Mouse (Mus musculus) liver, embryonic 16.5 days (tissue): ENCODE data around the gene Ly6g6f. TPM values are rescaled to one million over a fixed set of nuclear protein-coding genes. Genes with fewer than 3 reads are reported as not detected.
A peak's percentile ranks its signal among the peaks of the same experiment; 100 is the strongest.

Experiments
- ATAC-seq: fragments of 200-750 bp; cut with Nextera tagmentation; 2 replicates; pipeline ENCODE4 v1.8.0; 2017; ENCODE audit warnings: low read depth, mild to moderate bottlenecking, moderate number of reproducible peaks, moderate library complexity
- H3K27ac ChIP-seq: fragments of 300-500 bp; sonication (generic); 2 replicates; pipeline ENCODE4 v1.5.1; 2014; ENCODE audit warnings: mild to moderate bottlenecking, low read length
- H3K27me3 ChIP-seq: fragments of 300-500 bp; sonication (generic); 2 replicates; pipeline ENCODE4 v1.6.1; 2014; ENCODE audit warnings: low read depth, low read length, mixed read lengths; ENCODE audit not compliant: control insufficient read depth, insufficient read depth
- H3K36me3 ChIP-seq: fragments of 300-500 bp; sonication (generic); 2 replicates; pipeline ENCODE4 v1.6.1; 2014; ENCODE audit warnings: mild to moderate bottlenecking; ENCODE audit not compliant: control insufficient read depth, insufficient read depth
- H3K4me1 ChIP-seq: fragments of 300-500 bp; sonication (generic); 2 replicates; pipeline ENCODE4 v1.6.1; 2014; ENCODE audit warnings: low read depth, low read length, mixed read lengths; ENCODE audit not compliant: control insufficient read depth
- H3K4me2 ChIP-seq: fragments of 300-500 bp; sonication (generic); 2 replicates; pipeline ENCODE4 v1.6.1; 2014; ENCODE audit warnings: low read depth, low read length, mixed read lengths
- H3K4me3 ChIP-seq: fragments of 300-500 bp; sonication (generic); 2 replicates; pipeline ENCODE4 v1.5.1; 2014; ENCODE audit warnings: low read depth, mild to moderate bottlenecking, low read length
- H3K9ac ChIP-seq: fragments of 300-500 bp; sonication (generic); 2 replicates; pipeline ENCODE4 v1.6.1; 2014; ENCODE audit warnings: low read depth, low read length
- H3K9me3 ChIP-seq: fragments of 300-500 bp; sonication (generic); replicated peaks from 2 replicates; pipeline ENCODE4 v1.6.1; 2016; ENCODE audit warnings: low read length; ENCODE audit not compliant: control insufficient read depth
- WGBS: fragments of 180-500 bp; shearing (Covaris S2); extraction: QIAGEN DNeasy Blood & Tissue Kit; methylation state at CpG from one replicate; pipeline ENCODE4 v1.1.7; 2014; ENCODE audit not compliant: insufficient replicate concordance; 5-methylcytosine and 5-hydroxymethylcytosine counted together
- polyA plus RNA-seq: library from polyadenylated mRNA; unstranded; fragments of >200 nt; fragmentation: Nextera tagmentation; extraction: Ambion mirVana; gene quantifications from 2 replicates; pipeline ENCODE4 v1.2.1, GENCODE M21; 2015

The Ly6g6f gene
- polyA plus RNA-seq, 1 experiment from 2014 or later: 5.7 TPM

GRCm38 (mm10) chr17:35115046-35116019, 29.9 kb upstream of the Ly6g6f start, which contains the start of gene Ly6g5b:
Gene Ly6g5b, minus strand, starts transcription at chr17:35115428.
- peaks cover 21% of the 10 kb centered on the region for H3K36me3 ChIP-seq
- 71% methylated on average over 8 of the region's 8 CpGs for WGBS
- ATAC-seq: 0 out of 2 replicates have a peak, but pooled peaks have one; percentile 17

GRCm38 (mm10) chr17:35111774-35112173, 26.4 kb upstream of the Ly6g6f start:
- H3K4me2 ChIP-seq: no peak overlapping the region
- 62% methylated on average over 9 of the region's 9 CpGs for WGBS
- no peaks in the 10 kb centered on the region for H3K9me3 ChIP-seq
- H3K27ac ChIP-seq: no peak overlapping the region
- H3K36me3 ChIP-seq: peaks cover 6% of the 10 kb centered on the region
- H3K27me3 ChIP-seq: no peaks in the 10 kb centered on the region
- no peak for ATAC-seq
- H3K9ac ChIP-seq: no peak overlapping the region
- H3K4me3 ChIP-seq: no peak overlapping the region
- no peaks in the 10 kb centered on the region for H3K4me1 ChIP-seq

More at GRCm38 (mm10) chr17:35115046-35116019, 29.9 kb upstream of the Ly6g6f start, which contains the start of gene Ly6g5b:
- no peak within 1 kb of the TSS for H3K4me2 ChIP-seq
- no peaks in the 10 kb centered on the region for H3K27me3 ChIP-seq
- H3K9ac ChIP-seq: no peak within 1 kb of the TSS
- no peak within 1 kb of the TSS for H3K27ac ChIP-seq
- H3K4me1 ChIP-seq: peaks cover 6% of the 10 kb centered on the region
- no peaks in the 10 kb centered on the region for H3K9me3 ChIP-seq
- H3K4me3 ChIP-seq: no peak within 1 kb of the TSS

GRCm38 (mm10) chr17:35108097-35108496, 22.7 kb upstream of the Ly6g6f start, which contains the start of gene Ly6g5c:
Gene Ly6g5c, plus strand, starts transcription at chr17:35108279.
- H3K4me3 ChIP-seq: no peak within 1 kb of the TSS
- H3K27me3 ChIP-seq: no peaks in the 10 kb centered on the region
- WGBS: 78% methylated on average over 6 of the region's 6 CpGs
- H3K9ac ChIP-seq: no peak within 1 kb of the TSS
- H3K36me3 ChIP-seq: no peaks in the 10 kb centered on the region; the same call in 1 of the 2 replicates
- H3K4me1 ChIP-seq: peaks cover 31% of the 10 kb centered on the region
- H3K9me3 ChIP-seq: no peaks in the 10 kb centered on the region
- H3K4me2 ChIP-seq: no peak within 1 kb of the TSS
- no peak within 1 kb of the TSS for H3K27ac ChIP-seq
- ATAC-seq: no peak

GRCm38 (mm10) chr17:35106522-35106921, 21.1 kb upstream of the Ly6g6f start:
- Histone ChIP-seq H3K4me1 (peaks cover 38% of the 10 kb centered on the region), H3K4me2 (no peak overlapping the region), H3K9ac (no peak overlapping the region), H3K4me3 (no peak overlapping the region), H3K27ac (no peak overlapping the region), H3K9me3 (no peaks in the 10 kb centered on the region), H3K27me3 (no peaks in the 10 kb centered on the region), H3K36me3 (peaks cover 11% of the 10 kb centered on the region)
- no peak for ATAC-seq
- WGBS: 60% methylated on average over 3 of the region's 3 CpGs

- 0 out of 2 replicates have a peak overlapping the region, but pooled peaks have one; percentile 9 for H3K4me2 ChIP-seq
- H3K27me3 ChIP-seq: no peaks in the 10 kb centered on the region
- WGBS: 25% methylated on average over 13 of the region's 13 CpGs
- H3K4me1 ChIP-seq: peaks cover 38% of the 10 kb centered on the region
- H3K4me3 ChIP-seq: no peak overlapping the region
- H3K36me3 ChIP-seq: peaks cover 18% of the 10 kb centered on the region
- no peak for ATAC-seq
- peak overlapping the region; percentile 21; the same call in 1 of the 2 replicates for H3K9ac ChIP-seq
- H3K27ac ChIP-seq: peak overlapping the region; percentile 70
- no peaks in the 10 kb centered on the region for H3K9me3 ChIP-seq
Observed at GRCm38 (mm10) chr17:35105740-35106389, 20.5 kb upstream of the Ly6g6f start.

GRCm38 (mm10) chr17:35104754-35105153, 19.3 kb upstream of the Ly6g6f start:
- peak overlapping the region; percentile 43; the same call in 1 of the 2 replicates for H3K9ac ChIP-seq
- peak overlapping the region; percentile 46 for H3K4me2 ChIP-seq
- peak overlapping the region; percentile 83 for H3K27ac ChIP-seq

GRCm38 (mm10) chr17:35104079-35104478, 18.7 kb upstream of the Ly6g6f start:
- WGBS: 66% methylated on average over 7 of the region's 7 CpGs
- peak overlapping the region; percentile 83 for H3K27ac ChIP-seq

More at GRCm38 (mm10) chr17:35104754-35105153, 19.3 kb upstream of the Ly6g6f start:
- peaks cover 23% of the 10 kb centered on the region for H3K36me3 ChIP-seq
- no peaks in the 10 kb centered on the region for H3K9me3 ChIP-seq
- no peak overlapping the region for H3K4me3 ChIP-seq
- no peaks in the 10 kb centered on the region for H3K27me3 ChIP-seq
- peaks cover 38% of the 10 kb centered on the region for H3K4me1 ChIP-seq
- ATAC-seq: peak; percentile 88
- WGBS: 32% methylated on average over 6 of the region's 6 CpGs

GRCm38 (mm10) chr17:35103221-35103690, 17.8 kb upstream of the Ly6g6f start:
- Histone ChIP-seq H3K9me3 (no peaks in the 10 kb centered on the region), H3K27me3 (no peaks in the 10 kb centered on the region), H3K36me3 (peaks cover 29% of the 10 kb centered on the region), H3K4me2 (no peak overlapping the region; the same call in 1 of the 2 replicates), H3K4me3 (no peak overlapping the region), H3K9ac (no peak overlapping the region; the same call in 1 of the 2 replicates), H3K27ac (peak overlapping the region; percentile 83), H3K4me1 (peaks cover 38% of the 10 kb centered on the region)
- 43% methylated on average over 6 of the region's 6 CpGs for WGBS
- peak; percentile 30 for ATAC-seq

More at GRCm38 (mm10) chr17:35104079-35104478, 18.7 kb upstream of the Ly6g6f start:
- Histone ChIP-seq H3K4me1 (peaks cover 38% of the 10 kb centered on the region), H3K36me3 (peaks cover 27% of the 10 kb centered on the region), H3K9me3 (no peaks in the 10 kb centered on the region), H3K9ac (peak overlapping the region; percentile 43), H3K4me2 (peak overlapping the region; percentile 46; the same call in 1 of the 2 replicates), H3K27me3 (no peaks in the 10 kb centered on the region), H3K4me3 (no peak overlapping the region)
- ATAC-seq: no peak
